Mouse (Mus musculus): ENCODE data around the gene Zkscan7. TPM values are rescaled to one million over a fixed set of nuclear protein-coding genes. Genes with fewer than 3 reads are reported as not detected.
"Not testable (repeated sequence)": the region's sequence is repeated elsewhere in the genome, so short reads cannot be mapped to it uniquely, and the experiment has no call there.

The Zkscan7 gene
- polyA plus RNA-seq, 1 experiment from 2014 or later = 2.0 TPM

- peaks cover 96% of the 10 kb centered on the region for H3K36me3 ChIP-seq (ENCODE audit: control insufficient read depth, insufficient read depth, low read length)
- H3K4me3 ChIP-seq (ENCODE audit: low read depth, low read length) = no peak overlapping the region
- H3K4me2 ChIP-seq (ENCODE audit: low read depth, low read length) = no peak overlapping the region
- DNase-seq (ENCODE audit: low spot score) (no peak), ATAC-seq (ENCODE audit: low read depth) (no peak)
- H3K27me3 ChIP-seq (replicated peaks; ENCODE audit: control insufficient read depth, insufficient read depth, low read length) = no peaks in the 10 kb centered on the region
- no peak overlapping the region for H3K9ac ChIP-seq (ENCODE audit: low read depth, low read length)
- no peak overlapping the region for H3K27ac ChIP-seq (replicated peaks; ENCODE audit: low read depth, low read length)
- WGBS = 91% methylated on average over 7 of the region's 7 CpGs
- H3K4me1 ChIP-seq (ENCODE audit: control insufficient read depth, insufficient read depth, low read length) = no peaks in the 10 kb centered on the region
- peaks cover 18% of the 10 kb centered on the region; the same call in 1 of the 2 replicates for H3K9me3 ChIP-seq (ENCODE audit: control insufficient read depth, low read length)
Measured at GRCm38 (mm10) chr9:122854526-122854925, 31.0 kb upstream of the Zkscan7 start.

GRCm38 (mm10) chr9:122855141-122855540 is 30.3 kb upstream of the Zkscan7 start:
- not testable (repeated sequence) for H3K4me2 ChIP-seq (ENCODE audit: low read depth, low read length); H3K27me3 ChIP-seq (replicated peaks; ENCODE audit: control insufficient read depth, insufficient read depth, low read length); ATAC-seq (ENCODE audit: low read depth); DNase-seq (ENCODE audit: low spot score); H3K4me3 ChIP-seq (ENCODE audit: low read depth, low read length); H3K4me1 ChIP-seq (ENCODE audit: control insufficient read depth, insufficient read depth, low read length); H3K27ac ChIP-seq (replicated peaks; ENCODE audit: low read depth, low read length); H3K9ac ChIP-seq (ENCODE audit: low read depth, low read length)
- H3K9me3 ChIP-seq (ENCODE audit: control insufficient read depth, low read length) = peaks cover 23% of the 10 kb centered on the region
- 100% methylated on average over 1 of the region's 7 CpGs for WGBS
- H3K36me3 ChIP-seq (ENCODE audit: control insufficient read depth, insufficient read depth, low read length) = peaks cover 96% of the 10 kb centered on the region

- H3K27me3 ChIP-seq (replicated peaks; ENCODE audit: control insufficient read depth, insufficient read depth, low read length) = no peaks in the 10 kb centered on the region
- H3K36me3 ChIP-seq (ENCODE audit: control insufficient read depth, insufficient read depth, low read length) = peaks cover 96% of the 10 kb centered on the region
- ATAC-seq (ENCODE audit: low read depth) = no peak
- H3K9ac ChIP-seq (ENCODE audit: low read depth, low read length) = no peak overlapping the region
- 91% methylated on average over 4 of the region's 4 CpGs for WGBS
- no peak overlapping the region for H3K4me2 ChIP-seq (ENCODE audit: low read depth, low read length)
- no peak overlapping the region for H3K27ac ChIP-seq (replicated peaks; ENCODE audit: low read depth, low read length)
- no peaks in the 10 kb centered on the region for H3K4me1 ChIP-seq (ENCODE audit: control insufficient read depth, insufficient read depth, low read length)
- no peak overlapping the region for H3K4me3 ChIP-seq (ENCODE audit: low read depth, low read length)
- peaks cover 25% of the 10 kb centered on the region for H3K9me3 ChIP-seq (ENCODE audit: control insufficient read depth, low read length)
- DNase-seq (ENCODE audit: low spot score) = no peak
Measured at GRCm38 (mm10) chr9:122855617-122856016, 29.9 kb upstream of the Zkscan7 start.

GRCm38 (mm10) chr9:122856716-122857115 is 28.8 kb upstream of the Zkscan7 start:
- H3K9me3 ChIP-seq (ENCODE audit: control insufficient read depth, low read length) = peaks cover 30% of the 10 kb centered on the region
- no peak for ATAC-seq (ENCODE audit: low read depth)
- no peak overlapping the region for H3K27ac ChIP-seq (replicated peaks; ENCODE audit: low read depth, low read length)
- H3K4me1 ChIP-seq (ENCODE audit: control insufficient read depth, insufficient read depth, low read length) = no peaks in the 10 kb centered on the region
- H3K27me3 ChIP-seq (replicated peaks; ENCODE audit: control insufficient read depth, insufficient read depth, low read length) = no peaks in the 10 kb centered on the region
- no peak overlapping the region for H3K4me2 ChIP-seq (ENCODE audit: low read depth, low read length)
- no peak overlapping the region for H3K9ac ChIP-seq (ENCODE audit: low read depth, low read length)
- 94% methylated on average over 3 of the region's 3 CpGs for WGBS
- no peak for DNase-seq (ENCODE audit: low spot score)
- peaks cover 96% of the 10 kb centered on the region for H3K36me3 ChIP-seq (ENCODE audit: control insufficient read depth, insufficient read depth, low read length)
- H3K4me3 ChIP-seq (ENCODE audit: low read depth, low read length) = no peak overlapping the region

GRCm38 (mm10) chr9:122860752-122861151 is 24.7 kb upstream of the Zkscan7 start:
- Histone ChIP-seq H3K36me3 (ENCODE audit: control insufficient read depth, insufficient read depth, low read length) (peaks cover 63% of the 10 kb centered on the region), H3K4me2 (ENCODE audit: low read depth, low read length) (no peak overlapping the region)

GRCm38 (mm10) chr9:122863731-122864130 is 21.8 kb upstream of the Zkscan7 start:
- Histone ChIP-seq H3K9ac (ENCODE audit: low read depth, low read length) (no peak overlapping the region), H3K4me3 (ENCODE audit: low read depth, low read length) (no peak overlapping the region), H3K4me2 (ENCODE audit: low read depth, low read length) (peak overlapping the region; percentile 80; the same call in 1 of the 2 replicates), H3K9me3 (ENCODE audit: control insufficient read depth, low read length) (peaks cover 41% of the 10 kb centered on the region), H3K27ac (replicated peaks; ENCODE audit: low read depth, low read length) (no peak overlapping the region), H3K36me3 (ENCODE audit: control insufficient read depth, insufficient read depth, low read length) (peaks cover 36% of the 10 kb centered on the region), H3K4me1 (ENCODE audit: control insufficient read depth, insufficient read depth, low read length) (peaks cover 9% of the 10 kb centered on the region), H3K27me3 (replicated peaks; ENCODE audit: control insufficient read depth, insufficient read depth, low read length) (no peaks in the 10 kb centered on the region)
- no peak for ATAC-seq (ENCODE audit: low read depth)
- 80% methylated on average over 2 of the region's 2 CpGs for WGBS
- no peak for DNase-seq (ENCODE audit: low spot score)

More at GRCm38 (mm10) chr9:122860752-122861151, 24.7 kb upstream of the Zkscan7 start:
- Histone ChIP-seq H3K4me3 (ENCODE audit: low read depth, low read length) (no peak overlapping the region), H3K9me3 (ENCODE audit: control insufficient read depth, low read length) (peaks cover 29% of the 10 kb centered on the region), H3K27me3 (replicated peaks; ENCODE audit: control insufficient read depth, insufficient read depth, low read length) (no peaks in the 10 kb centered on the region), H3K27ac (replicated peaks; ENCODE audit: low read depth, low read length) (no peak overlapping the region), H3K4me1 (ENCODE audit: control insufficient read depth, insufficient read depth, low read length) (peaks cover 9% of the 10 kb centered on the region), H3K9ac (ENCODE audit: low read depth, low read length) (no peak overlapping the region)
- DNase-seq (ENCODE audit: low spot score) (no peak), ATAC-seq (ENCODE audit: low read depth) (no peak)

GRCm38 (mm10) chr9:122864848-122865247 is 20.6 kb upstream of the Zkscan7 start:
- Histone ChIP-seq H3K27ac (replicated peaks; ENCODE audit: low read depth, low read length) (no peak overlapping the region), H3K4me1 (ENCODE audit: control insufficient read depth, insufficient read depth, low read length) (peaks cover 9% of the 10 kb centered on the region), H3K9ac (ENCODE audit: low read depth, low read length) (peak overlapping the region; percentile 96), H3K4me2 (ENCODE audit: low read depth, low read length) (peak overlapping the region; percentile 80), H3K9me3 (ENCODE audit: control insufficient read depth, low read length) (peaks cover 31% of the 10 kb centered on the region), H3K36me3 (ENCODE audit: control insufficient read depth, insufficient read depth, low read length) (peaks cover 25% of the 10 kb centered on the region), H3K27me3 (replicated peaks; ENCODE audit: control insufficient read depth, insufficient read depth, low read length) (no peaks in the 10 kb centered on the region), H3K4me3 (ENCODE audit: low read depth, low read length) (peak overlapping the region; percentile 76)
- ATAC-seq (ENCODE audit: low read depth) (no peak), DNase-seq (ENCODE audit: low spot score) (no peak)
- WGBS = 61% methylated on average over 3 of the region's 3 CpGs

- peaks cover 9% of the 10 kb centered on the region for H3K4me1 ChIP-seq (ENCODE audit: control insufficient read depth, insufficient read depth, low read length)
- H3K4me3 ChIP-seq (ENCODE audit: low read depth, low read length) = peak within 1 kb of the TSS; percentile 76
- DNase-seq (ENCODE audit: low spot score) (peak; percentile 95), ATAC-seq (ENCODE audit: low read depth) (peak; percentile 96)
- H3K9me3 ChIP-seq (ENCODE audit: control insufficient read depth, low read length) = peaks cover 22% of the 10 kb centered on the region
- peak within 1 kb of the TSS; percentile 80 for H3K4me2 ChIP-seq (ENCODE audit: low read depth, low read length)
- WGBS = 1% methylated on average over 34 of the region's 34 CpGs
- H3K27me3 ChIP-seq (replicated peaks; ENCODE audit: control insufficient read depth, insufficient read depth, low read length) = no peaks in the 10 kb centered on the region
- peak within 1 kb of the TSS; percentile 73 for H3K27ac ChIP-seq (replicated peaks; ENCODE audit: low read depth, low read length)
- H3K9ac ChIP-seq (ENCODE audit: low read depth, low read length) = peak within 1 kb of the TSS; percentile 96
- H3K36me3 ChIP-seq (ENCODE audit: control insufficient read depth, insufficient read depth, low read length) = peaks cover 16% of the 10 kb centered on the region
Measured at GRCm38 (mm10) chr9:122865697-122866166, 19.8 kb upstream of the Zkscan7 start, which contains the start of gene Zfp445. Gene Zfp445 (minus strand): TSS chr9:122866006.

- DNase-seq (ENCODE audit: low spot score) (no peak), ATAC-seq (ENCODE audit: low read depth) (no peak)
Measured at GRCm38 (mm10) chr9:122866192-122866591, 19.3 kb upstream of the Zkscan7 start.

More at GRCm38 (mm10) chr9:122866192-122866591, 19.3 kb upstream of the Zkscan7 start:
- Histone ChIP-seq H3K4me3 (ENCODE audit: low read depth, low read length) (peak overlapping the region; percentile 76), H3K4me1 (ENCODE audit: control insufficient read depth, insufficient read depth, low read length) (peaks cover 9% of the 10 kb centered on the region), H3K4me2 (ENCODE audit: low read depth, low read length) (peak overlapping the region; percentile 54), H3K27me3 (replicated peaks; ENCODE audit: control insufficient read depth, insufficient read depth, low read length) (no peaks in the 10 kb centered on the region), H3K36me3 (ENCODE audit: control insufficient read depth, insufficient read depth, low read length) (peaks cover 11% of the 10 kb centered on the region), H3K9ac (ENCODE audit: low read depth, low read length) (peak overlapping the region; percentile 96), H3K9me3 (ENCODE audit: control insufficient read depth, low read length) (peaks cover 18% of the 10 kb centered on the region), H3K27ac (replicated peaks; ENCODE audit: low read depth, low read length) (no peak overlapping the region)
- 84% methylated on average over 4 of the region's 4 CpGs for WGBS

All from embryonic facial prominence, embryonic 14.5 days (tissue).